Mouse (Mus musculus): ENCODE results near the gene Mrps15.

DNA sequence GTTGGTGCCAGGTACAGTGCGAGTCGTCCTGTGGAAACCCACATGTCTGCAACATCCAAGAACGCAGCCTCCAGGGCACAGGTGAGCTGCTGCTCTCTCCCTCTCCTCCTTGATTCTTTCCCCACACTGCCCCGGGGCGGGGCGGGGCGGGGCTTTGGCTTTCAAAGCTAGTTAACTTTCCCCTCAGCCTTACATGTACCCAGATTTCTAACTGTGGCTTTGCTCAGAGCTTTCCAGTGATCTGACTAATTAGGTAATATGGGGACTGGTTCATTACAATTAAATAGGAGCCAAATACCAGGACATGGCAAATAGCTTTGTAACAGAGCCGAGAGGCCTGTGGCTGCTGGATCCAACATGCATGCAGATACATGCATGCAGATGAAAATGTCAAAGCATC lies 37.7 kb downstream of the Mrps15 start:
- TF ChIP-seq POLR2A (IDR thresholded peaks at IDR 0.05; ENCODE audit: borderline replicate concordance, extremely low read depth, low read depth, low read length), result no peak
- TF ChIP-seq CTCF (IDR thresholded peaks at IDR 0.05; ENCODE audit: insufficient read depth, low read length), result no peak
